Mouse (Mus musculus): ENCODE data around the gene Gmppa. TPM values are rescaled to one million over a fixed set of nuclear protein-coding genes. Genes with fewer than 3 reads are reported as not detected.
A peak's percentile ranks its signal among the peaks of the same experiment; 100 is the strongest.

Gmppa gene
- total RNA-seq, 2 experiments from 2014 or later, result 35.6 to 39.7 TPM

- no peak for DNase-seq
Observed at GRCm38 (mm10) chr1:75455433-75455832, 19.7 kb downstream of the Gmppa start.

GRCm38 (mm10) chr1:75455948-75456347 lies 20.2 kb downstream of the Gmppa start:
- no peak for DNase-seq

GRCm38 (mm10) chr1:75456746-75457564 lies 21.2 kb downstream of the Gmppa start:
- no peak for DNase-seq

GRCm38 (mm10) chr1:75457710-75458024 lies 21.9 kb downstream of the Gmppa start:
- no peak for DNase-seq

- no peak for DNase-seq
Observed at GRCm38 (mm10) chr1:75458025-75458788, 22.5 kb downstream of the Gmppa start.

- no peak for DNase-seq
Observed at GRCm38 (mm10) chr1:75458789-75459684, 23.3 kb downstream of the Gmppa start.

GRCm38 (mm10) chr1:75460297-75460696 lies 24.6 kb downstream of the Gmppa start:
- no peak for DNase-seq

- DNase-seq, result no peak
Observed at GRCm38 (mm10) chr1:75462636-75463035, 26.9 kb downstream of the Gmppa start.

GRCm38 (mm10) chr1:75463652-75464204 lies 28.0 kb downstream of the Gmppa start:
- DNase-seq, result no peak

GRCm38 (mm10) chr1:75467215-75467927 lies 31.6 kb downstream of the Gmppa start:
- DNase-seq, result peak; percentile 78

- no peak for DNase-seq
Observed at GRCm38 (mm10) chr1:75469287-75469825, 33.6 kb downstream of the Gmppa start.

- no peak for DNase-seq
Observed at GRCm38 (mm10) chr1:75476441-75476840, 40.7 kb downstream of the Gmppa start.

GRCm38 (mm10) chr1:75477264-75477965 lies 41.7 kb downstream of the Gmppa start:
- peak; percentile 84 for DNase-seq

GRCm38 (mm10) chr1:75477966-75478290 lies 42.2 kb downstream of the Gmppa start:
- DNase-seq, result no peak

GRCm38 (mm10) chr1:75478497-75478896 lies 42.8 kb downstream of the Gmppa start:
- DNase-seq, result no peak

GRCm38 (mm10) chr1:75478916-75479634 lies 43.3 kb downstream of the Gmppa start, which contains the start of the genes Chpf and Tmem198:
Gene Chpf (minus strand): TSS chr1:75479307.
Gene Tmem198 (plus strand): TSS chr1:75479532.
- DNase-seq, result peak; percentile 93

- DNase-seq, result no peak
Observed at GRCm38 (mm10) chr1:75479635-75479989, 43.9 kb downstream of the Gmppa start.

- DNase-seq, result no peak
Observed at GRCm38 (mm10) chr1:75480036-75480435, 44.3 kb downstream of the Gmppa start.

GRCm38 (mm10) chr1:75480735-75481134 lies 45.0 kb downstream of the Gmppa start:
- DNase-seq, result no peak

GRCm38 (mm10) chr1:75486561-75486960 lies 50.8 kb downstream of the Gmppa start:
- DNase-seq, result no peak
